Mouse (Mus musculus): Measurements from ENCODE around the gene Fam129a.
"Not testable (repeated sequence)": the region's sequence is repeated elsewhere in the genome, so short reads cannot be mapped to it uniquely, and the experiment has no call there.

Fam129a gene

GRCm38 (mm10) chr1:151583457-151584181 is 12.6 kb downstream of the Fam129a start:
- in situ Hi-C loops (cut with MboI; ENCODE audit: low sequenced_read_pairs), result no loop called here

GRCm38 (mm10) chr1:151584182-151584471 is 13.1 kb downstream of the Fam129a start:
- in situ Hi-C loops (cut with MboI; ENCODE audit: low sequenced_read_pairs), result no loop called here

- in situ Hi-C loops (cut with MboI; ENCODE audit: low sequenced_read_pairs), result no loop called here
Observed at GRCm38 (mm10) chr1:151584565-151585216, 13.7 kb downstream of the Fam129a start.

GRCm38 (mm10) chr1:151585647-151586046 is 14.7 kb downstream of the Fam129a start:
- in situ Hi-C loops (cut with MboI; ENCODE audit: low sequenced_read_pairs), result no loop called here

GRCm38 (mm10) chr1:151592085-151593017 is 21.4 kb downstream of the Fam129a start:
- in situ Hi-C loops (cut with MboI; ENCODE audit: low sequenced_read_pairs), result no loop called here

GRCm38 (mm10) chr1:151594906-151595305 is 23.9 kb downstream of the Fam129a start:
- in situ Hi-C loops (cut with MboI; ENCODE audit: low sequenced_read_pairs), result no loop called here

- in situ Hi-C loops (cut with MboI; ENCODE audit: low sequenced_read_pairs), result no loop called here
Observed at GRCm38 (mm10) chr1:151595600-151596299, 24.8 kb downstream of the Fam129a start.

GRCm38 (mm10) chr1:151596562-151596961 is 25.6 kb downstream of the Fam129a start:
- in situ Hi-C loops (cut with MboI; ENCODE audit: low sequenced_read_pairs), result no loop called here

- in situ Hi-C loops (cut with MboI; ENCODE audit: low sequenced_read_pairs), result no loop called here
Observed at GRCm38 (mm10) chr1:151597677-151598297, 26.8 kb downstream of the Fam129a start.

GRCm38 (mm10) chr1:151598876-151599275 is 27.9 kb downstream of the Fam129a start:
- in situ Hi-C loops (cut with MboI; ENCODE audit: low sequenced_read_pairs), result no loop called here

- in situ Hi-C loops (cut with MboI; ENCODE audit: low sequenced_read_pairs), result no loop called here
Observed at GRCm38 (mm10) chr1:151604328-151604727, 33.3 kb downstream of the Fam129a start.

- in situ Hi-C loops (cut with MboI; ENCODE audit: low sequenced_read_pairs), result not testable (repeated sequence)
Observed at GRCm38 (mm10) chr1:151607957-151608356, 37.0 kb downstream of the Fam129a start.

GRCm38 (mm10) chr1:151610621-151611020 is 39.6 kb downstream of the Fam129a start:
- in situ Hi-C loops (cut with MboI; ENCODE audit: low sequenced_read_pairs), result no loop called here

- in situ Hi-C loops (cut with MboI; ENCODE audit: low sequenced_read_pairs), result no loop called here
Observed at GRCm38 (mm10) chr1:151614320-151614935, 43.4 kb downstream of the Fam129a start.

- in situ Hi-C loops (cut with MboI; ENCODE audit: low sequenced_read_pairs), result no loop called here
Observed at GRCm38 (mm10) chr1:151615625-151616024, 44.6 kb downstream of the Fam129a start.

- in situ Hi-C loops (cut with MboI; ENCODE audit: low sequenced_read_pairs), result no loop called here
Observed at GRCm38 (mm10) chr1:151616555-151617205, 45.7 kb downstream of the Fam129a start.

GRCm38 (mm10) chr1:151618251-151618650 is 47.3 kb downstream of the Fam129a start:
- in situ Hi-C loops (cut with MboI; ENCODE audit: low sequenced_read_pairs), result no loop called here

GRCm38 (mm10) chr1:151619281-151619711 is 48.3 kb downstream of the Fam129a start:
- in situ Hi-C loops (cut with MboI; ENCODE audit: low sequenced_read_pairs), result no loop called here

GRCm38 (mm10) chr1:151620730-151621129 is 49.7 kb downstream of the Fam129a start:
- in situ Hi-C loops (cut with MboI; ENCODE audit: low sequenced_read_pairs), result no loop called here

All from CH12F3 (cell line).